Mouse (Mus musculus): ENCODE data around the gene Gm20696.

- TF ChIP-seq EP300 (IDR thresholded peaks at IDR 0.05; ENCODE audit: low read length) (no peak), KAT2A (IDR thresholded peaks at IDR 0.05; ENCODE audit: insufficient replicate concordance, low read length) (no peak), POLR2A (IDR thresholded peaks at IDR 0.05; ENCODE audit: low read depth, low read length) (no peak), MAFK (IDR thresholded peaks at IDR 0.05; ENCODE audit: insufficient replicate concordance, low read length) (no peak), CHD1 (IDR thresholded peaks at IDR 0.05; ENCODE audit: low read depth, low read length) (no peak), CTCF (conservative IDR thresholded peaks at IDR 0.05 in 1 of 2, IDR thresholded peaks at IDR 0.05 in 1 of 2; ENCODE audit: low read depth in 2 of 2, low read length in 2 of 2) (no peak), MAZ (IDR thresholded peaks at IDR 0.05; ENCODE audit: low read depth, low read length) (no peak)
Observed at GRCm38 (mm10) chr6:99228336-99228870, 438.2 kb downstream of the Gm20696 start.
